Mouse (Mus musculus): Measurements from ENCODE around the gene Hoxd11.

The Hoxd11 gene

DNA sequence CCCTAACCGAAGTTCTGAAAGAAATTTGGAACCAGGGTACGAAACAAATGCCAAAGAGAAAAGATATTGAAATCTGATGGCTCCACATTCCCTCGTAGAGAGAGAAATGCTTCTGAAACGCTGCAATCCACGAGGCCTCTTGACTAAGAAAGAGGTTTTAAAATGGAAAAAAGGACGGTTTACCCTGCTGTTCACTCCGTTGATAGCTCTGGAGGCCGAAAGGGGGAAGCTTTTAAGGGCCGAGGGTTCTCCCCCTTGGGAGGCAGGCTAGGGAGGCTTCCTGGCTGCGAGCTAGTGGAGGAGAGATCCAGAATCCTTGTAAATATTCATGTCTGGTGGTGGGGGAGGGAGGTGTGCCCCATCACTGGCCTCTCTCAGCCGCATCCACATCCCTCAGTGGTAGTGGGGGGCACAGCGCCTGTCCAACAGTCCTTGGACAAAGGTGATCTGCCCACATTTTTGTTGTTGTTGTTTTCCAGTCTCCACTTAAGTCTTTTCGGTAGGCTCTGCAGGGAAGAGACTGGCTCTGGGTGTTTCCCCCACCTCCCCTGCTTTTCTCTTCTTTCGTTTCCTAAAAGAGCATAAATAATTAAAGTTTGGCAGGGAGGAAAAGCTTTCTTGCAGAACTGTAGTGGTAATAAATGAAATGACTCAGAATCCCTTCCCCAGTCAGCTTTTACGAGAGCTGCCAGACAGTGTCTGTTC lies at the start of gene Hoxd11:
Hoxd11 (plus strand) TSS at position 667 of the 705 bp plus-strand sequence.
- DNase-seq (ENCODE audit: low spot score) = no peak

DNA sequence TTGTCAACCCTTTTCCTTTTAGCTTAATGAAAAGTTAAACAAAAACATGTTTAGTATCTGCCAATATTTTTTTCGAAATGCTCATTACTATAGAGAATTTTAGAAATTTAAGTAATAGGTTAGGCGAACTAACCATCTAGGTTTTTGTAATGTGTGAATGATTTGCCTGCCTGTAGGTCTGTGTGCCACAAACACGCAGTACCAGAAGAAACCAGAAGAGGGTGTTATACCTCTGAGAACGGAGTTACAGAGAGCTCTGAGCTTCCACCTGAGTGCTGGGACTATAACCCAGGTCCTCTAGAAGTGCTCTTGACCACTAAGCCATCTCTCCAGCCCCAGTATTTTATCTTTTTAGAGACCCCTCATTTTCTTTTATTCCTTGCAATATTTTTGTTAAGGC lies 43.9 kb upstream of the Hoxd11 start:
- DNase-seq (ENCODE audit: low spot score) = no peak

GRCm38 (mm10) chr2:74642431-74642830 lies 36.9 kb upstream of the Hoxd11 start:
- no peak for DNase-seq (ENCODE audit: low spot score)

GRCm38 (mm10) chr2:74645631-74646030 lies 33.7 kb upstream of the Hoxd11 start:
- no peak for DNase-seq (ENCODE audit: low spot score)

DNA sequence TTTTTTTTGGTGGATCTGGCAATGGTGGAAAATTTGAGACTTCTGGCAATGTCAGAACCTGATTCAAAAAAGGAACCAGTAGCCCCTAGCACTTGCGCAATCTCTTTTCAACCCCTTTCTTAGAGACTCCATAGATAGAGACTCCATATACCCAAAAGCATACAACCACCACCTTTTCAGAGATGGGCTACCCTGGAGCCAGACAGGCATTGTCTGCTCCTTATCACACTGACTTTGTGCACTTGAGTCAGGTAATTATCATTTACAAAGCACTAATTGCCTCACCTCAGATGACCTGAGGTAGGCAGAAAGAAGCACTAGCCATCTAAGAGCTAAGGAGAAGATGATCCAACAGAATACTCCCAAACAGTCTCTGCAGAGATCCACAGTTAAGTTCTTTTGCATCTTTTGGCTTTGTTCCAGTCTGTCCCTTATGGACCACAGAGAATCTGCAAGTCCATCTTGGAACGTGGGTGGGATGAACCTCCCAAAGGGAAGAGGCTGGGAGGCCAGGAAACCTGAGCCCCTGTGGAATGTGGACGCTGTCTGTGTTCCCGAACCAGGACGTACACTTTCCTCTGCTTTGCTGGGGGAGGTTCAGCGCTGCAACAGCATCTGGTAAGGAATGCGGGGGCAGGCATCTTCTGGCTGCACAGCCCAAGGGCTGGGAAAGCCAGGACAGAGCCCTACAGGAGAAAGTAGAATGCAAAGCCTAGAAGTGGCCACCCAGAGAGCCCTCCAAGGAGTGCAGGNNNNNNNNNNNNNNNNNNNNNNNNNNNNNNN lies 32.1 kb upstream of the Hoxd11 start:
- no peak for DNase-seq (ENCODE audit: low spot score)

- no peak for DNase-seq (ENCODE audit: low spot score)
Observed at GRCm38 (mm10) chr2:74652996-74653340, 26.4 kb upstream of the Hoxd11 start.

DNA sequence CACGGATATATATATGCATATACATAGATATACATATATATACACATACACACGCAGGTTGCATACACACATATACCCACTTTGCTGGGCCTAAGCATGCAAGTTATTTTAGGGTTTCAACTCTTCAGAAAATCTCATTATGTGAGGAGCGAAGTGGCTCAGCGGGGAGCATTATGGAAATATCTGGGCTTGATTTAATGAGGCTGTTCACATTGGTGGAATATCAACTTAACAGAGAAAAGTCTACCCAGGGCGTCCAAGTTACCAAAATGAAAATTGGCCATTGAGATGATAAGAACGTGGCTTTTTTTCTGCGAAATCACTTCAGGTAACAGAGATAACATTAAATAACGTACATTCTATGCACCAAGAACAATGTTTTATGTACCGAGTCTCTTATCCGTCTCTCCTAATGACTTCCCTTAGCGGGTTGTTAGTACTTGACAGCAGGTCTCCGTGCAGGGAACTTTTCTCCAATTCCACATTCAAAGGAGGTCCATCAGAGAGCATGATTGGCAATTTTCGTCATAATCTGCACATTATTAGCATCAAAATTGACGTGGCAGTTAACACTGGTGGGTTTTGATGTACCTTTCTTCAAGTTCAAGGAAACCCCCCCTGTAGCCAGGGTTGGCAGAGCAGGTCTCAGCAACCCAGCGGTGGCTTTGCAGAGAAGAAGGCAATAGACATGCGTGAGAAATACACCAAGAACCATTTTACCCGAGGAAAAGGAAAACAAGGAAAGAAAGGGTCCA lies 25.4 kb upstream of the Hoxd11 start:
- DNase-seq (ENCODE audit: low spot score) = no peak

DNA sequence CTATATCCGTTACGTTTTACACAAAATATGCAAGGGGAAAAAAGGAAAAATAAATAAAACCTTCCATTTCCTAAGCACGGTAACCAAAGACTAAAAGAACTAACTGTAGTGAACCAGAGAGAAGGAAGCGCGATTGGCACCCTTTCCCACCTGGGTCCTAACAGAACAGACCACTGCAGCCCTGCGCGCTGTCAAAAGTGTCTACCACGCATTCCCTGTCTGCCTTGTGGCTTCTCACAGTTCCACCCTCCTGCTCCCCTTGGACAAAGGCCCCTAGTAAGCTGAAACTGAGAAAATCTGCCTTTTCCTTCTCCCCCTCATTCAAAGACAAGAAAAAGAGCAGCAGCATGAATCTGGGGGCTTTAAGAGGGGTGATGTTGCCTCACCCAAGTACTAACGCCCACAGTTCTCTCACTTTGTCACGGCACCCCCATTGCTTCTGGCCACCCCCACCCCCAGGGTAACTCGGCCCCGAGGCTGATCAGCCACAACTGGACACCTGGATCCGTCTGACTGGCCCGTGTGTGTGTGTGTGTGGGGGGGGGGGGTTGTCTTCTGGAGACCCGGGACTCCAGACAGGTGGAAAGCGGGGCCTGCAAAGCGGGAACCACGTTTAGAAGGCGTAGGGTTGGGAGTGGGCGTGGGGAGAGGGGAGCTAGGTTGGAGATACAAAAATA lies 24.5 kb upstream of the Hoxd11 start:
- no peak for DNase-seq (ENCODE audit: low spot score)

- DNase-seq (ENCODE audit: low spot score) = peak; percentile 8
Observed at GRCm38 (mm10) chr2:74655420-74655781, 24.0 kb upstream of the Hoxd11 start.

GRCm38 (mm10) chr2:74655821-74656631 lies 23.3 kb upstream of the Hoxd11 start:
- peak; percentile 34 for DNase-seq (ENCODE audit: low spot score)

GRCm38 (mm10) chr2:74656632-74657021 lies 22.7 kb upstream of the Hoxd11 start:
- DNase-seq (ENCODE audit: low spot score) = peak; percentile 6

DNA sequence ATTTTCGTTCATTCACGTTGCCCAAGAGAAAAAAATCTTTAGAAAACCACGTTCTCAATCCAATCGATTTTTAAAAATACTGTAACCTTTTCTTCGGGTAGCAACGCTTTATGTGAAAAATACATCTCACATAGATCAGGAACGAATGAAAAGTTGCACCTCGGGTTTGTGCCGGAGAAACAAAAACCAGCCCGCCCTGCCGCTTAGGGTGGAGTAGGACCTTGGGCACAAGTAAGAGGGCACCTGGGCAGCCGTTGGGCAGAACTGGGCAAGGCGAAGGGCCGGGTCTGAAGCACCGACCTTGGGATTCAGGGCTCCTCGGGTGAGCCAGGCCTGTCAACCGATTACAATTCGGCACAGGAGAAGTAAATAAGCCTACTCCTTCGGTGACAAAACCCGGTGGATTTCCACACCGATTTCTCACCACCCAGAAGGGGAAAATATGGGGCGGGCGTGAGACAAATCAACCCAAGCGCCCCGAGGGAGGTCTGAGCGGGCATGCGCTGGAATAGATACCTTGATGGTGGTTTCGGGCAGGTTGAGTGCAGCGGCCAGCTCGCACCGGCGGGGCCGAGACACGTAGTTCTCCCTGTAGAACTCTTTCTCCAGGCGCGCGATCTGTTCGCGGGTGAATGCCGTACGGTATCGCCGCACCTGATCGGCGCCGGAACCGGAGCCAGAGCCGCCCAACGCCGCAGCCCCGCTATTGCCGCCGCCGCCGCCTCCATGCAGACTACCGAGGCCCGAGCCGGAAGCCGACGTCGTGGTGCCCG lies 21.9 kb upstream of the Hoxd11 start:
- DNase-seq (ENCODE audit: low spot score) = peak; percentile 29

GRCm38 (mm10) chr2:74658024-74658666 lies 21.2 kb upstream of the Hoxd11 start:
- no peak for DNase-seq (ENCODE audit: low spot score)

- DNase-seq (ENCODE audit: low spot score) = peak; percentile 16
Observed at GRCm38 (mm10) chr2:74658667-74659371, 20.5 kb upstream of the Hoxd11 start.

GRCm38 (mm10) chr2:74659507-74660005 lies 19.8 kb upstream of the Hoxd11 start, which contains the start of gene Evx2:
Gene Evx2 (minus strand): TSS chr2:74659557.
- peak; percentile 3 for DNase-seq (ENCODE audit: low spot score)

GRCm38 (mm10) chr2:74660421-74661375 lies 18.7 kb upstream of the Hoxd11 start:
- peak; percentile 6 for DNase-seq (ENCODE audit: low spot score)

DNA sequence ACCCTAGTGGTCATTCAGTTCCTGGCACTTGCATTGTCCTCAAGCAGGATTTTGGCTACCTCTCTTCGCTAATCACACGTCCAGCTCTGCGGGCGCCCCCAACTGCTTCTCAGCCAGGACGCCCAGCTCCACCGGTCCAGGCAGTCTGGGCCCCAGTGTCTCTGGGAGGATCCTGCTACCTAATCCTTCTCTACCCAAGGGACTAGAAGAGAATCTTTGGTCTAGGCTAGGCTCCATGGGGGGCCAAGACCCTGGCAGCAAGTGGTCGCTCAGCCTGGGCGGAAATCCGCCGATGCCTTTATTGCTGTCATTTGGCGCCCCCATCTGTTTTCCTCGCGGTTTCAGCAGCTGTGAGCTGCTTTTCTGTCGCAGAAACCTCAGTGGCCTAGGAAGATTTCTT lies 17.7 kb upstream of the Hoxd11 start:
- DNase-seq (ENCODE audit: low spot score) = peak; percentile 41

DNA sequence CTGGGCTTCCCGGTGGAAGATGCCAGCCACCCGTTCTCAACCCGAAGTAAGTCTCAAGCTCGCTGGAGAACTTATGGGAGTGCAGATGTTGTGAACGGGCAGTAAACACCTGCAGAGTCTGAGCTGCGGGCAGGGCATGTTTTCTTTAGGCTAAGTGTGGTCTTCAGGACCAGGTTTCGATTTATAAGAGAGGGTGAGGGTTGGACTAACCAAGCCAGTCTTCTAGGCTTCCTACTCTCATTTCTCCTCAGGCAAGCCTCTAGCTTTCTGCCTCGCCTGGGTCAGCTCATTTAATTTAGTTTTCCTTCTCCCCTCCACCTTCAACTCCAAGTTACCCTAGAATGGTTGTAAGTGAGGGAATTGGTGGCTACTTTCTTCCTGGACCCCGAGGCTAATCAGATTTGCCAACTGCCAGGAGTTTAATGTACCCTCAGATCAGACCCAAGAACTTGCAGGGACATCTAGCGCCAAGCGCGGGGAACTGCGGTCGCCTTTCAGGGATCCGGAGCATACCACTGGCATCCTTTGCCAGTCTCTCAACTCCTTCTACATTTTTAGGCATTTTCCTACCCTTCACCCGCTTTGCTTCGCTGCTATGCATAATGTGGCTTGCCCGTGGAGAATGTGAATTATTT lies 15.9 kb upstream of the Hoxd11 start:
- peak; percentile 14 for DNase-seq (ENCODE audit: low spot score)
